Mouse (Mus musculus) liver, postnatal 0 days (tissue): ENCODE results near the gene Ldb3. TPM values are rescaled to one million over a fixed set of nuclear protein-coding genes. Genes with fewer than 3 reads are reported as not detected.

Experiments used
- ATAC-seq: fragments of 200-750 bp; cut with Nextera tagmentation; 2 replicates; pipeline ENCODE4 v1.8.0; 2017; ENCODE audit warnings: mild to moderate bottlenecking, moderate library complexity
- DNase-seq: peaks from one replicate; pipeline ENCODE4 v3.0.0-alpha.2; 2016
- H3K27ac ChIP-seq: fragments of 300-500 bp; sonication (generic); 2 replicates; pipeline ENCODE4 v1.5.1; 2014; ENCODE audit warnings: antibody characterized with exemption, moderate library complexity, mild to moderate bottlenecking, low read depth
- H3K27me3 ChIP-seq: fragments of 300-500 bp; sonication (generic); 2 replicates; pipeline ENCODE4 v1.6.1; 2014; ENCODE audit warnings: low read length, control low read depth, mixed read lengths; ENCODE audit not compliant: insufficient read depth
- H3K36me3 ChIP-seq: fragments of 300-500 bp; sonication (generic); replicated peaks from 2 replicates; pipeline ENCODE4 v1.6.1; 2014; ENCODE audit warnings: mild to moderate bottlenecking, control low read depth, low read length, moderate library complexity, mixed read lengths; ENCODE audit not compliant: insufficient read depth
- H3K4me1 ChIP-seq: fragments of 300-500 bp; sonication (generic); 2 replicates; pipeline ENCODE4 v1.6.1; 2014; ENCODE audit warnings: antibody characterized with exemption, mild to moderate bottlenecking, control low read depth; ENCODE audit not compliant: insufficient read depth
- H3K4me2 ChIP-seq: fragments of 300-500 bp; sonication (generic); 2 replicates; pipeline ENCODE4 v1.6.1; 2014; ENCODE audit warnings: low read depth, mild to moderate bottlenecking, low read length, moderate library complexity, mixed read lengths
- H3K4me3 ChIP-seq: fragments of 300-500 bp; sonication (generic); 2 replicates; pipeline ENCODE4 v1.5.1; 2014; ENCODE audit warnings: low read depth, low read length
- H3K9ac ChIP-seq: fragments of 300-500 bp; sonication (generic); replicated peaks from 2 replicates; pipeline ENCODE4 v1.6.1; 2014; ENCODE audit warnings: mild to moderate bottlenecking, moderate library complexity
- H3K9me3 ChIP-seq: fragments of 300-500 bp; sonication (generic); 2 replicates; pipeline ENCODE4 v1.6.1; 2016; ENCODE audit warnings: mild to moderate bottlenecking, control low read depth, low read length, mixed read lengths
- CTCF ChIP-seq: sonication (generic); IDR thresholded peaks from 2 replicates; pipeline ENCODE4 v1.5.1; 2016; ENCODE audit warnings: antibody characterized with exemption, low read depth
- EP300 ChIP-seq: IDR thresholded peaks from 2 replicates; pipeline ENCODE4 v1.6.1; 2016; ENCODE audit warnings: antibody characterized with exemption, low read depth, mild to moderate bottlenecking
- WGBS: fragments of 180-500 bp; shearing (Covaris S2); extraction: QIAGEN DNeasy Blood & Tissue Kit; methylation state at CpG from one replicate; pipeline ENCODE4 v1.1.7; 2014; ENCODE audit not compliant: insufficient replicate concordance; 5-methylcytosine and 5-hydroxymethylcytosine counted together
- polyA plus RNA-seq: library from polyadenylated mRNA; unstranded; fragments of >200 nt; fragmentation: Nextera tagmentation; extraction: Ambion mirVana; gene quantifications from 2 replicates; pipeline ENCODE4 v1.2.1, GENCODE M21; 2015

The Ldb3 gene
- polyA plus RNA-seq, 1 experiment from 2014 or later, result 0.26 TPM

DNA sequence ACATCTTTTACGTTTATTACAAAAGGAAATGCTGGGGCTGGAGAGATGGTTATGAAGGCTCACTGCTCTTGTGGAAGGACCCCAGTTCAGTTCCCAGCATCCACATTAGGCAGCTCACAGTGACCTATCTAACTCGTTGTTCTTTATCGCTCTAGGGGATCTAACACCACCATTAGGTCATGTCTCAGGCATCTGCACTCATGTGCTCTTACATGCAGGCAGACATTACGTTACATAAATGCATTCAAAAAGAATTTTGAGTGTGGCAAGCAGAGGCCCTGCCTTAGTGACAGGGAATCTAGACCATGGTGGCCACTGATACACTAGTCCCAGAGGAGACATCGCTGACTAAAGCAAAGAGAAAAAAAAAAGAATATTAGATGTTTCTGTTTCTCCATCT lies 34.6 kb upstream of the Ldb3 start:
- no peaks in the 10 kb centered on the region for H3K9me3 ChIP-seq
- whole genome bisulfite sequencing, result 61% methylated on average over 5 of the region's 5 CpGs
- no peaks in the 10 kb centered on the region for H3K36me3 ChIP-seq
- H3K4me1 ChIP-seq, result peaks cover 17% of the 10 kb centered on the region
- no peaks in the 10 kb centered on the region for H3K27me3 ChIP-seq
- TF ChIP-seq EP300, result no peak
- TF ChIP-seq CTCF, result no peak
- H3K4me3 ChIP-seq, result no peak overlapping the region
- peak; percentile 11 for ATAC-seq
- no peak for DNase-seq
- peak overlapping the region; percentile 67 for H3K27ac ChIP-seq
- peak overlapping the region; percentile 64 for H3K4me2 ChIP-seq
- no peak overlapping the region for H3K9ac ChIP-seq

- Histone ChIP-seq H3K27me3 (no peaks in the 10 kb centered on the region), H3K27ac (no peak overlapping the region), H3K4me1 (peaks cover 13% of the 10 kb centered on the region; the same call in 1 of the 2 replicates), H3K4me2 (no peak overlapping the region), H3K36me3 (no peaks in the 10 kb centered on the region), H3K9ac (no peak overlapping the region), H3K4me3 (no peak overlapping the region), H3K9me3 (no peaks in the 10 kb centered on the region)
- ATAC-seq (peak; percentile 53), DNase-seq (peak; percentile 70)
- WGBS, result 30% methylated on average over 10 of the region's 10 CpGs
- TF ChIP-seq EP300, result 0 out of 2 replicates have a peak, but pooled peaks have one; percentile 13
- peak; percentile 86 for TF ChIP-seq CTCF
Measured at GRCm38 (mm10) chr14:34620611-34621376, 32.3 kb upstream of the Ldb3 start.

DNA sequence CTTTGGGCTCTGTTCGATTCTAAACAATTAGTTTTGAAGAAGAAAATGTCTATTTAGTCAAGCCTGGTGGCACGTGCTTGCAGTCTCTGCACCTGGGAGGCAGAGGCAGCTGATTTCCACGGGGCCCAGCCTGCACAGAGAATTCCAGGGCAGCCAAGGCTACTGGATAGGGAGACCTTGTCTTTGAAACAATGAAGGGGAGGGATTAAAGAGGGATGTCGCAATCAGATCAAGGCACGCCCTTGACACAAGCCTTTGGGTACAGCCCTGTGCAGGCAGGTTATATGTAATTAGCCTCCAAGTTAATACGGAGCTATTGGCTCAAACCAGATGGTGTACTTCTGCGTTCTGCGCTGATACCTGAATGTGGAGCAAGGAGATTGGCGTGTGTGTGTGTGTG lies 30.3 kb upstream of the Ldb3 start:
- no peak overlapping the region for H3K9ac ChIP-seq
- TF ChIP-seq EP300 (no peak), CTCF (no peak)
- H3K27ac ChIP-seq, result no peak overlapping the region
- no peaks in the 10 kb centered on the region for H3K36me3 ChIP-seq
- peaks cover 18% of the 10 kb centered on the region for H3K4me1 ChIP-seq
- ATAC-seq (no peak), DNase-seq (no peak)
- no peak overlapping the region for H3K4me3 ChIP-seq
- WGBS, result 35% methylated on average over 9 of the region's 9 CpGs
- no peak overlapping the region for H3K4me2 ChIP-seq
- no peaks in the 10 kb centered on the region for H3K9me3 ChIP-seq
- H3K27me3 ChIP-seq, result 0 out of 2 replicates have a peak, but pooled peaks cover 4% of the 10 kb centered on the region

DNA sequence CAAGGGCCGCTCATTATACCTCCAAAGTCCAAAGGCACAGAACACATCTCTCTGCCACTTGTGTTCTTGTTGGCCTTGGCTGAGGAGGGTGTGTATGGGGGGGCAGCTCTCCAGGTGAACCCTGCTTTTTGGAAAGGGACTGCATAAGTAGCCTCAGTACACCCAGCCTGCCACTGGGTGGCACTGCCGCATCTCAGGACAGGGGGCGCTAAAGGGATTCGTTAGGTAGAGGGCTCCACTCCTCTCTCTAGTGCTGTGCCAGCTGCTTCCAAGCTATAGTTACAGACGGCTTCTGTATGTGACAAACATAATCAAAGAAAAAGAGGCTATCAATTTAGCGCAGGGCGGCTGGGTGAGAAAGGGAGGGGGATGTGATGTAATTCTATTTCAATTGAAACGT lies 28.3 kb upstream of the Ldb3 start:
- TF ChIP-seq CTCF (peak; percentile 100), EP300 (no peak)
- DNase-seq (peak; percentile 91), ATAC-seq (peak; percentile 69)
- Histone ChIP-seq H3K9ac (no peak overlapping the region), H3K4me1 (peaks cover 6% of the 10 kb centered on the region; the same call in 1 of the 2 replicates), H3K27ac (no peak overlapping the region), H3K4me2 (no peak overlapping the region), H3K9me3 (no peaks in the 10 kb centered on the region), H3K27me3 (0 out of 2 replicates have a peak, but pooled peaks cover 4% of the 10 kb centered on the region), H3K4me3 (no peak overlapping the region), H3K36me3 (no peaks in the 10 kb centered on the region)
- 1% methylated on average over 8 of the region's 8 CpGs for WGBS

GRCm38 (mm10) chr14:34615625-34616024 lies 27.1 kb upstream of the Ldb3 start:
- Histone ChIP-seq H3K4me3 (no peak overlapping the region), H3K27ac (no peak overlapping the region), H3K36me3 (no peaks in the 10 kb centered on the region), H3K27me3 (0 out of 2 replicates have a peak, but pooled peaks cover 4% of the 10 kb centered on the region), H3K4me2 (no peak overlapping the region), H3K9me3 (no peaks in the 10 kb centered on the region), H3K9ac (no peak overlapping the region), H3K4me1 (peaks cover 6% of the 10 kb centered on the region; the same call in 1 of the 2 replicates)
- 46% methylated on average over 4 of the region's 4 CpGs for WGBS
- DNase-seq (no peak), ATAC-seq (no peak)
- TF ChIP-seq CTCF, result no peak
- no peak for TF ChIP-seq EP300

GRCm38 (mm10) chr14:34615082-34615481 lies 26.6 kb upstream of the Ldb3 start:
- 2% methylated on average over 13 of the region's 13 CpGs for WGBS
- ATAC-seq, result peak; percentile 62
- Histone ChIP-seq H3K36me3 (no peaks in the 10 kb centered on the region), H3K4me2 (peak overlapping the region; percentile 67), H3K9ac (peak overlapping the region; percentile 31), H3K27ac (no peak overlapping the region), H3K27me3 (0 out of 2 replicates have a peak, but pooled peaks cover 4% of the 10 kb centered on the region), H3K4me3 (peak overlapping the region; percentile 38), H3K4me1 (peaks cover 6% of the 10 kb centered on the region; the same call in 1 of the 2 replicates), H3K9me3 (no peaks in the 10 kb centered on the region)
- TF ChIP-seq EP300 (no peak), CTCF (no peak)
- DNase-seq, result peak; percentile 34
